Mouse (Mus musculus) intestine, embryonic 16.5 days (tissue): Measurements from ENCODE around the gene Camta1. TPM values are rescaled to one million over a fixed set of nuclear protein-coding genes. Genes with fewer than 3 reads are reported as not detected.

Source experiments
- ATAC-seq: fragments of 200-750 bp; cut with Nextera tagmentation; 2 replicates; pipeline ENCODE4 v1.8.0; 2017; ENCODE audit warnings: moderate TSS enrichment, moderate library complexity
- H3K27ac ChIP-seq: fragments of 300-500 bp; sonication (generic); 2 replicates; pipeline ENCODE4 v1.5.1; 2014; ENCODE audit warnings: mild to moderate bottlenecking, low read length
- H3K27me3 ChIP-seq: fragments of 300-500 bp; sonication (generic); replicated peaks from 2 replicates; pipeline ENCODE4 v1.6.1; 2014; ENCODE audit warnings: low read length, control low read depth, mixed read lengths; ENCODE audit not compliant: control insufficient read depth, insufficient read depth
- H3K36me3 ChIP-seq: fragments of 300-500 bp; sonication (generic); 2 replicates; pipeline ENCODE4 v1.6.1; 2014; ENCODE audit warnings: low read length, control low read depth; ENCODE audit not compliant: control insufficient read depth, insufficient read depth
- H3K4me1 ChIP-seq: fragments of 300-500 bp; sonication (generic); 2 replicates; pipeline ENCODE4 v1.6.1; 2014; ENCODE audit warnings: low read length, control low read depth, mixed read lengths; ENCODE audit not compliant: control insufficient read depth, insufficient read depth
- H3K4me2 ChIP-seq: fragments of 300-500 bp; sonication (generic); 2 replicates; pipeline ENCODE4 v1.6.1; 2014; ENCODE audit warnings: low read depth, low read length, control low read depth
- H3K4me3 ChIP-seq: fragments of 300-500 bp; sonication (generic); 2 replicates; pipeline ENCODE4 v1.5.1; 2014; ENCODE audit warnings: mild to moderate bottlenecking, low read length
- H3K9ac ChIP-seq: fragments of 300-500 bp; sonication (generic); 2 replicates; pipeline ENCODE4 v1.6.1; 2014; ENCODE audit warnings: low read depth, low read length
- H3K9me3 ChIP-seq: fragments of 300-500 bp; sonication (generic); 2 replicates; pipeline ENCODE4 v1.6.1; 2016; ENCODE audit warnings: low read length, control low read depth; ENCODE audit not compliant: control insufficient read depth
- WGBS: fragments of 180-500 bp; shearing (Covaris S2); extraction: QIAGEN DNeasy Blood & Tissue Kit; methylation state at CpG from one replicate; pipeline ENCODE4 v1.1.7; 2014; 5-methylcytosine and 5-hydroxymethylcytosine counted together
- polyA plus RNA-seq: library from polyadenylated mRNA; unstranded; fragments of >200 nt; fragmentation: Nextera tagmentation; extraction: Ambion mirVana; gene quantifications from 2 replicates; pipeline ENCODE4 v1.2.1, GENCODE M21; 2015

The Camta1 gene
- polyA plus RNA-seq, 1 experiment from 2014 or later: 69.1 TPM

DNA sequence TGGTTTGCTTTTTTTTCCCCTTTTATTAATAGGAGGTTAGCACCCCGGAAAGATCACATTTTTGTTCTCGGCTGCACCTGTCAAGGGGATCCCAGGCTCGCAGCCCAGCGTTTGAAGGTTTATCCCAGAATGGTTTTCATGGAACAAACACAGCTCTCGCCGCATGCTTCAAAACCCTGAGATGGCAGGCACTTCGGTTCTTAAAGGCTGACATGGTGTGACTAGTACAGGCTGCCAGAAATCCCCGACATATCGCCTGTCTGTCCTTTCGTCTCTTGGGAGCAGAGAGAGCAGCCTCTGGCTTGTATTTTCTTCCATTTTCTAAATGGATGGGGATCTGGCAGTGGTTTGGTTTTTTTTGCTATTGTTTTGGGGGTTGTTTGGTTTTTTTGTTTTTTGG is 205.2 kb downstream of the Camta1 start:
- Histone ChIP-seq H3K4me3 (no peak overlapping the region), H3K27ac (no peak overlapping the region), H3K4me1 (no peaks in the 10 kb centered on the region), H3K9me3 (no peaks in the 10 kb centered on the region), H3K4me2 (no peak overlapping the region), H3K27me3 (no peaks in the 10 kb centered on the region), H3K9ac (no peak overlapping the region), H3K36me3 (no peaks in the 10 kb centered on the region)
- no peak for ATAC-seq
- 45% methylated on average over 10 of the region's 10 CpGs for WGBS

DNA sequence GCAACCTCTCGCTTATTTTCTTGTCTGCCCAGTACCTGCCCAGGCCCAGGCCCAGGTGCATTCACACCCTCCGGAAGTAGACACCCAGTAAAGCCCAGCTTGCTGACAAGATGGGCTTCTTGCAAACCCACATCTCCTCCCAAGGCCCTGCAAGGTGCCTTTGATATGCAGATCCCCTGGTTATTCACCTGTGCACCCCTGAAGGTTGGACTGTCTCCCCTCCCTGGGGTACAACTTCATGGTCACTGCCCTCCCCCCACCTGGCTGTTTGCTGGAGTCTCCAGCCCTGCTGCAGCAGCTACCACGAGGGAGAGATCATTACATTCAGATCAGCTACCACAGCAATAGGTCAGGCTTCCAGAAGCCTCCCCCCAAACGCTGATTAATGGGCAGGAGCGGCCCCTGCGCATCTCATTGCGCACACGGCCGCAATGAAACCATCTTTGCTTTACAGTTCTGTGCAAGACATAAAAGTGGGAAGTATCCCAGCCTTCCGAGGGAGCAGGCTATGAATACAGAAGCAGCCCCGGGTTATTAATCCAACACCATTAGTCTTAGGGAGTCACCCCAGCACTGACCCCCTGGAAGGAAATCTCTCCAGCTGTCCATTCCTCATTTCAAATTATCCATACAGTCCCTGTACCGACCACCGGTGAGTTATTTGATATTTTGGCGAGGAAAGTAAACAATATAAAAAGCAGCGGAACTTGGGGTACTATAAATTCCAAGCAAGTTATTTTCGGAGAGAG is 205.9 kb downstream of the Camta1 start:
- no peaks in the 10 kb centered on the region for H3K27me3 ChIP-seq
- 35% methylated on average over 16 of the region's 16 CpGs for WGBS
- no peak overlapping the region for H3K4me3 ChIP-seq
- no peak overlapping the region for H3K9ac ChIP-seq
- H3K27ac ChIP-seq: no peak overlapping the region
- no peak overlapping the region for H3K4me2 ChIP-seq
- no peaks in the 10 kb centered on the region for H3K36me3 ChIP-seq
- no peak for ATAC-seq
- no peaks in the 10 kb centered on the region for H3K4me1 ChIP-seq
- no peaks in the 10 kb centered on the region for H3K9me3 ChIP-seq

DNA sequence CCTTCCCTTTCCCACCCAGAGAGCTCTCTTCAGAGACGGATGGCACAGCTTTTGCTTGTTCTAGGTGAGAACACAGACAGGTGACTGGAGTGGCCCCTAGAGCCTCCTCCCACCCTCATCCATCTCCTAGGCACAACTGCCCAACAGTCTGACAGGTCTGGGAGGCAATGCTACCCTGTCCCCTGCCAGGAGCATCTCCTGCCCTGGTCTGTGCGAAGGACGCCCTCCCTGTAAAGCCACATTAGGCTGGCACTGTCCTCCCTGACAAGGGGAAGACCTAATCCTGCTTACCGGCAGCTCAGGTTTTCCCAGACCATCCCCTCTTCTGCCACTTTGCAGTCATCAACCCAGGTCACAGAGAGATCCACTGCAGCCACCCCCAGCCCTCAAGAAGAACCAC is 206.4 kb downstream of the Camta1 start:
- Histone ChIP-seq H3K36me3 (no peaks in the 10 kb centered on the region), H3K4me3 (no peak overlapping the region), H3K9ac (no peak overlapping the region), H3K27me3 (no peaks in the 10 kb centered on the region), H3K9me3 (no peaks in the 10 kb centered on the region), H3K4me2 (no peak overlapping the region), H3K4me1 (no peaks in the 10 kb centered on the region), H3K27ac (no peak overlapping the region)
- ATAC-seq: no peak
- WGBS: 69% methylated on average over 4 of the region's 4 CpGs

GRCm38 (mm10) chr4:151642418-151642817 is 219.3 kb downstream of the Camta1 start:
- Histone ChIP-seq H3K27ac (no peak overlapping the region), H3K4me2 (no peak overlapping the region), H3K4me3 (no peak overlapping the region), H3K36me3 (no peaks in the 10 kb centered on the region), H3K9me3 (no peaks in the 10 kb centered on the region), H3K27me3 (no peaks in the 10 kb centered on the region), H3K9ac (no peak overlapping the region), H3K4me1 (no peaks in the 10 kb centered on the region)
- 92% methylated on average over 2 of the region's 2 CpGs for WGBS
- ATAC-seq: no peak

GRCm38 (mm10) chr4:151640971-151641370 is 220.7 kb downstream of the Camta1 start:
- Histone ChIP-seq H3K27ac (no peak overlapping the region), H3K9me3 (no peaks in the 10 kb centered on the region), H3K4me1 (no peaks in the 10 kb centered on the region), H3K36me3 (no peaks in the 10 kb centered on the region), H3K9ac (no peak overlapping the region), H3K4me2 (no peak overlapping the region), H3K4me3 (no peak overlapping the region), H3K27me3 (no peaks in the 10 kb centered on the region)
- ATAC-seq: no peak
- WGBS: 73% methylated on average over 8 of the region's 8 CpGs

GRCm38 (mm10) chr4:151638941-151639340 is 222.7 kb downstream of the Camta1 start:
- Histone ChIP-seq H3K9ac (no peak overlapping the region), H3K4me1 (no peaks in the 10 kb centered on the region), H3K36me3 (no peaks in the 10 kb centered on the region), H3K27ac (no peak overlapping the region), H3K4me2 (no peak overlapping the region), H3K9me3 (no peaks in the 10 kb centered on the region), H3K27me3 (no peaks in the 10 kb centered on the region), H3K4me3 (no peak overlapping the region)
- 16% methylated on average over 9 of the region's 9 CpGs for WGBS
- no peak for ATAC-seq

- Histone ChIP-seq H3K4me2 (no peak overlapping the region), H3K4me1 (no peaks in the 10 kb centered on the region), H3K9me3 (no peaks in the 10 kb centered on the region), H3K27ac (no peak overlapping the region), H3K9ac (no peak overlapping the region), H3K36me3 (no peaks in the 10 kb centered on the region), H3K4me3 (no peak overlapping the region), H3K27me3 (no peaks in the 10 kb centered on the region)
- 52% methylated on average over 9 of the region's 9 CpGs for WGBS
- no peak for ATAC-seq
Observed at GRCm38 (mm10) chr4:151637348-151637747, 224.3 kb downstream of the Camta1 start.

- no peaks in the 10 kb centered on the region for H3K4me1 ChIP-seq
- WGBS: 29% methylated on average over 6 of the region's 6 CpGs
Observed at GRCm38 (mm10) chr4:151634771-151635170, 226.9 kb downstream of the Camta1 start.

GRCm38 (mm10) chr4:151633795-151634194 is 227.9 kb downstream of the Camta1 start:
- Histone ChIP-seq H3K27ac (no peak overlapping the region), H3K4me1 (no peaks in the 10 kb centered on the region), H3K36me3 (no peaks in the 10 kb centered on the region), H3K27me3 (no peaks in the 10 kb centered on the region), H3K9me3 (no peaks in the 10 kb centered on the region), H3K9ac (no peak overlapping the region), H3K4me2 (no peak overlapping the region), H3K4me3 (no peak overlapping the region)
- no peak for ATAC-seq
- 74% methylated on average over 8 of the region's 8 CpGs for WGBS

More at GRCm38 (mm10) chr4:151634771-151635170, 226.9 kb downstream of the Camta1 start:
- H3K9me3 ChIP-seq: no peaks in the 10 kb centered on the region
- no peak overlapping the region for H3K4me2 ChIP-seq
- H3K36me3 ChIP-seq: no peaks in the 10 kb centered on the region
- ATAC-seq: no peak
- H3K27me3 ChIP-seq: no peaks in the 10 kb centered on the region
- H3K9ac ChIP-seq: no peak overlapping the region
- no peak overlapping the region for H3K4me3 ChIP-seq
- H3K27ac ChIP-seq: no peak overlapping the region

GRCm38 (mm10) chr4:151632321-151632720 is 229.4 kb downstream of the Camta1 start:
- WGBS: 75% methylated on average over 6 of the region's 6 CpGs
- Histone ChIP-seq H3K27ac (no peak overlapping the region), H3K4me1 (no peaks in the 10 kb centered on the region), H3K27me3 (no peaks in the 10 kb centered on the region), H3K9ac (no peak overlapping the region), H3K4me3 (no peak overlapping the region), H3K4me2 (no peak overlapping the region), H3K9me3 (no peaks in the 10 kb centered on the region), H3K36me3 (no peaks in the 10 kb centered on the region)
- no peak for ATAC-seq
